Mouse (Mus musculus) liver, embryonic 14.5 days (tissue): ENCODE results near the gene Olfr1291-ps1.

ENCODE experiments used
- CTCF ChIP-seq: IDR thresholded peaks from 2 replicates; pipeline ENCODE4 v1.5.1; 2016; ENCODE audit warnings: antibody characterized with exemption, low read depth, control low read depth
- EP300 ChIP-seq: IDR thresholded peaks from 2 replicates; pipeline ENCODE4 v1.6.1; 2016; ENCODE audit warnings: antibody characterized with exemption, low read depth

GRCm38 (mm10) chr2:111493729-111494128, 3.3 kb upstream of the Olfr1291-ps1 start, which contains the start of gene Olfr1290:
- TF ChIP-seq EP300 (no peak), CTCF (no peak)
